Mouse (Mus musculus): ENCODE measurements around the gene Snx29.

DNA sequence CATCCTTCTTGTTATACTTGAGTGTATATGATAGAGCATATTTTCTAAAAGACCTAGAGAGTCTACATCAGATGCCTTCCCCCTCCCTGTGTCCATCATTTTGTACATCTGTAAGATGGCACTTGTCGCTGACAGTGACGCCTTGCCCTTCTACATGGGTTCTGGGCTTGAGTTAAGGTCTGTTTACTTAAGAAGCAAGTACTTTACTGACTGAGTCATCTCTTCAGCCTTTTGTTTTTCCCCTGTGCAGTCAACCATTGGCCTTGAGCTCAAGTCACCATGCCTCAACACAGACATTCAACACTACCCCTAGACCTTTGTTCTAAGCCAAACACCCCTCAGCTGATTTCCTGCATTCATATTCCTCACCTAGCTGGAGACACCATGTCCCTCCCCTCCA lies 385.4 kb downstream of the Snx29 start:
- TF ChIP-seq CTCF (IDR thresholded peaks at IDR 0.05) (no peak), EP300 (IDR thresholded peaks at IDR 0.05) (no peak)
